Mouse (Mus musculus): ENCODE measurements at regions not wholly inside any gene's neighbourhood (a gene's known extent, or its start where the extent isn't known, plus 50 kb on each side); places are given as distances from the start of the nearest gene placed in this dataset.

GRCm38 (mm10) chr9:87961796-87962195 lies 230.7 kb upstream of the Tbx18 start:
- DNase-seq (ENCODE audit: inconsistent age in 2 of 2, low spot score in 1 of 2) = no peak

- DNase-seq (ENCODE audit: inconsistent age in 2 of 2, low spot score in 1 of 2) = no peak
These were observed 233.4 kb upstream of the Tbx18 start for GRCm38 (mm10) chr9:87964508-87964907.

DNA sequence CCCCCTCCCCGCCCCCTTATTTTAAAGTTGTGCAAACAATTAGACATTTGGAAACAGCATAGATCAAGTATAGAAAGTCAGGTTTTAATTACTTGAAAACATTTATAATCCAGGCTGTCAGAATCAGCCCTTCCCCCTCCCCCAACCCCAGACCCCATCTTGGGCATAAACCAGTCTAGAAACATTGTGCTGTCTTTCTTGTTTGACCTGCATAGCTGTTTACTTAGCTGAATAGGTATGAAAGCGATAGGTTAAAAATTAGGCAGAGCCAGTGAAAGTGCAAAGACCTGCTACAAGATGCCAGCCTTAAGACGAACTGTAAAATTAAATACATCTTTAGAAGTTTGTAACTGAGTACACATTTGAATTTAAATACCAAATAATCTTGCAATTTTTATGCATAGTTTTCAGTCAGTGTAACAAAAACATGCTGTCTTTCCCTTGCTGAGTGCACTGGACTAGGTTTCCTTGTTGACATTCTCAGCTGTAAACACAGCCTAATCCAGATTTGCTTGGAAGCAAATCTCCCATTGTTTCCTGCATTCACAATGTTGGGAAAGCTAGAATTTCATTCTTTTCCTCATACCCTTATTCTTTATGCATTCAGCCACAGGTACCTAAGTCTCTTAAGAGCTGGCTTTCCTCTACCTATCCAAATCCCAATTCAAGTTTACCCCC lies 234.2 kb upstream of the Tbx18 start:
- DNase-seq (ENCODE audit: inconsistent age in 2 of 2, low spot score in 1 of 2) = no peak

DNA sequence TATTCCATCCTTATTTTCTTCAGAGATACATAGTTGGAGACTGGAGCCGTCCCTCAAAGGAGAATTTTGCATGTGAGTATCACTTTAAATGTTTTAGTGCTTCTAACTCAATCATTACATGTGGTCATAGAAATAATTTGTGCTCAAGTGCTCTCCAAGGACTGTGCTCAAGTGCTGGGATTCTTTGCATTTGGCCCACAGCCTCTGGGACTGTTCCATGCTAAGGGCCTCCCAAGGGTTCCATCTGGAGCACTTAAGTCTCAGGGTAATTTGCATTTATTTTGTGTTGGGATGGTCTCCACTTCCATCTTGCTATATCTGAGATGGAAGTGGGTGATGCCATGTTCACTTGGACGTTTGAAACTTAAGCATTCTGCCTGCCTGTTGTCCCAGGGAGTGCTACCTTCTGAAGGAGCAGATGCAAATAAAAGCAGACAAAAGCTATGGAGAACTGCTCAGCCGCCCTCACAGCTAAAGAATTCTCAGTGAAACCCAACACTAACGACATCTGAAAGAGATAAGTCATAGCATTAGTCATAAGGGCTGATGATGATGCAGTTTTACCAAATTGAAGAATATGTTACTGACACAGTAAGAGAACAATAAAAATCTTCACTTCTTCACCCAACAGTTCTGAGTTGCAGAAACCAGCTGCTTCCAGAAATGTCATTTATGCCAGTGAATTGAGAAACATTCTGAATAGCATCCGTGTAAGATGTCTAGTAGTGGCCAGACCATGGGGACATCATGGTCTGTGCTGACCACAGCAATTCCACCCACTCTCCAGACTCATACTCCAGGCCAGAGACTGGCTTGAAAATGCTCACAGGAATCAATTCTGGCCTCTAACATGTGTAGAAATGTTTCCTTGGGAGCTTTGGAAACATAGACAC lies 237.4 kb upstream of the Tbx18 start:
- DNase-seq (ENCODE audit: inconsistent age in 2 of 2, low spot score in 1 of 2) = no peak

- DNase-seq (ENCODE audit: inconsistent age in 2 of 2, low spot score in 1 of 2) = no peak
These were observed 239.5 kb upstream of the Tbx18 start for GRCm38 (mm10) chr9:87970586-87970985.

DNA sequence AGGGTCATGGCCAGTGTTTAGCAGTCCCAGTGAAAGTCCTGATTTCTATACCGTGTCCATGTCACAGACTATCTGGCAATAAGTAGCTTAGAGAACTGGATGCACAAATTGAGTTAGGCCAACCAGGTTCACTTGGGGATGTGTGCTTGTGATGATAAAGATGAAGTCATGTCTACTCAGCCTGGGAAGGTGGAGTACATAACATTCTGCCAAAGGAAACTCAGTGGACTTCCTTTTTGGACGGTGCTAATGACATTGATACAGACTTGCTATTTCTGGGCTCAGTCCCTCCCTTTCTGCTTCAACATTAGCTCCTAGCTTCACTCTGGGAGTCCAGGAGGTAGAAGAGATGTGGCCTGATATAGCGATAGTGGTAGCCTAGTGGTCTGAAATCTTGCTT lies 240.7 kb upstream of the Tbx18 start:
- DNase-seq (ENCODE audit: inconsistent age in 2 of 2, low spot score in 1 of 2) = no peak

DNA sequence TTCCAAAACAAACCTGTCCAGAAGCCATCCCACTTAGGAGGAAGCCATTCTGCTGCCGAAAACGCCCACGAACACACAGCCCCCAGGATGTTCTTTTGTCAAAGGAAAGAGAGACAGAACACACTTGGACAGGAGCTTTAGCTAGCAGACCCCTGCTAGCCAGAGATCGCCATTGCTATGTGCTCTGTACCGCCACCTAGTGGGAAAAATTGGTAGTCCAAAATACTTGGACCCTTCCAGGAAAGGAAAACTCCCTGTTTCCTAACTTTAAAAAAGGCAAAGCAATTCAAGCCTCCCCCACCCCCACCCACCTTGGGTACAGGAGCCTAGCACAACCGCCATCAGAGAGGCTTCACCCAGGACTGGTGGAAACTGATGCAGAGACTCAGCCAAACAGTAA lies 242.5 kb upstream of the Tbx18 start:
- DNase-seq (ENCODE audit: inconsistent age in 2 of 2, low spot score in 1 of 2) = peak in 1 of 2 experiments; percentile 40

DNA sequence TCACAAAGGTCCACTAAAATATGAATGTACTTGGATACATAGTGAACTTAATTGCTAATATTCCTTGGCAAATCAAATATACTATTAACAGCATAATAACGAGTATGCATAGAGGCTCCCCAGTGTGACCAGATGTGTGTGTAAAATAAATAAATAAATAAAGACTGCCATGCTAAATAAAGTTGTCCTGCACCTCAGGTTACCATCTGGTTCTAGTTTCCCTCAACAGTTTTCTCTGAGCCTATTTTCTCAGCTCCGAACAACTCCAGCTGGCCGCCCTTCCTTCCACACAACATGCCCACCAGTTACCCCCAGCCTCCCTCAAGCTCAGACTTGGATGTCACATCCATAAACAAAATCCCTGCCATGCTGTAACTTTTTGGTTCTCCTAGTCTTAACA lies 253.8 kb upstream of the Tbx18 start:
- no peak for DNase-seq (ENCODE audit: inconsistent age in 2 of 2, low spot score in 1 of 2)

GRCm38 (mm10) chr9:87985439-87985838 lies 254.4 kb upstream of the Tbx18 start:
- no peak for DNase-seq (ENCODE audit: inconsistent age in 2 of 2, low spot score in 1 of 2)

GRCm38 (mm10) chr9:88005945-88006700 lies 275.1 kb upstream of the Tbx18 start:
- DNase-seq (ENCODE audit: inconsistent age in 2 of 2, low spot score in 1 of 2) = no peak

- no peak for DNase-seq (ENCODE audit: inconsistent age in 2 of 2, low spot score in 1 of 2)
These were observed 292.7 kb upstream of the Tbx18 start for GRCm38 (mm10) chr9:88023752-88024151.

GRCm38 (mm10) chr9:88025936-88026335 lies 294.9 kb upstream of the Tbx18 start:
- DNase-seq (ENCODE audit: inconsistent age in 2 of 2, low spot score in 1 of 2) = no peak

- no peak for DNase-seq (ENCODE audit: inconsistent age in 2 of 2, low spot score in 1 of 2)
These were observed 296.4 kb upstream of the Nt5e start for GRCm38 (mm10) chr9:88030509-88031148.

GRCm38 (mm10) chr9:88037560-88037959 lies 289.4 kb upstream of the Nt5e start:
- DNase-seq (ENCODE audit: inconsistent age in 2 of 2, low spot score in 1 of 2) = no peak

GRCm38 (mm10) chr9:88049270-88049669 lies 277.7 kb upstream of the Nt5e start:
- no peak for DNase-seq (ENCODE audit: inconsistent age in 2 of 2, low spot score in 1 of 2)

- DNase-seq (ENCODE audit: inconsistent age in 2 of 2, low spot score in 1 of 2) = no peak
These were observed 277.2 kb upstream of the Nt5e start for GRCm38 (mm10) chr9:88049792-88050191.

- no peak for DNase-seq (ENCODE audit: inconsistent age in 2 of 2, low spot score in 1 of 2)
These were observed 268.4 kb upstream of the Nt5e start for GRCm38 (mm10) chr9:88058551-88058950.

GRCm38 (mm10) chr9:88059005-88059404 lies 268.0 kb upstream of the Nt5e start:
- DNase-seq (ENCODE audit: inconsistent age in 2 of 2, low spot score in 1 of 2) = no peak

DNA sequence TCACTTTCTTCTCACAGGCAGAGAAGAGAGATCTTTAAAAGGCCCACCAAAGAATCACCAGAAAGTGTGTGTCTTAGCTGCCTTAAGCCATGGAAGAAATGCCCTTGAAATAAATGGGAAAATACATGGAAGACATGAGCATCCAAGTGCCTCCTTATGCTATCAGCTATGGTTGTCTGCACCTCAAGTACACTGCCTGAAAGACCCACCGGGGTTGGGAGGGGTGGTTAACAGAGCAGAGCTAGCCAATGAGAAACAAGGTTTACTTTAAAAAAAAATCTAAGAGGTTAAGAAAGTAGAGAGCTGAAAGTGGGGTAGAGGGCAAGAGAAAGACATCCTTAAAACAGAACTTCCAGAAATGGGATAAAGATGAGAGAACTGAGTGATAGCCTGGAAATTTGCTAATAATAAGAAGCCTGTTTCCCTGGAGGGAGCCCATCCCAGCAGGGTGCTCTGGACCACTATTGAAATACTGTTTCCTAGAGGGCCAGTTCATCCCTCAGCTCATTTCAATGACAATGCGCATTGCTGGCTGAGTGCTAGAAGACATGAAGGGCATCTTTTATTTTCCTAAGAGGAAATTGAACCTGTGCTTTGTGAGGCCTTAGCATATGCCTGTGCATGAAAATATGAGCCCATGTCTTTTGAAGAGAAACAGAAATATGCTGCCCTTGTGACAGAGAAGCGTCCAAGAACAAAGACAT lies 262.9 kb upstream of the Nt5e start:
- no peak for DNase-seq (ENCODE audit: inconsistent age in 2 of 2, low spot score in 1 of 2)

DNA sequence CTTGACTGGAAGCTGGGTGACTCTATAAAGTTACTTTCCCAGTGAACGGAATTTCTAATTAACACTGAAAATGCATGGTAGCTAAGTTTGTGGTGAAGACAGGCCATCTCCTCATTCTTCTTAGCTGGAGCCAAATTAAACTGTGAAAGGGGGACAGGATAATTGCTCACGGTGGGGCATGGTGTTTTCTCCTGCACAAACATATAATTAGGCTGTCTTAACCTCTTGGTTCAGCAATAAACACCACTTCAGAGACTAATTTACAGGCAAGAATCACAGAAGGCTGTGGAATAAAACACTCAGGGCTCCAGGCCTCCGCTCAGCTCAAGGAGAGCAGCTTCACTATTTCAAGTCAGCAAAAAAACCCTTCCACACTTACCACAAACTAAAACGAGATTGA lies 261.9 kb upstream of the Nt5e start:
- no peak for DNase-seq (ENCODE audit: inconsistent age in 2 of 2, low spot score in 1 of 2)

- DNase-seq (ENCODE audit: inconsistent age in 2 of 2, low spot score in 1 of 2) = no peak
These were observed 261.2 kb upstream of the Nt5e start for GRCm38 (mm10) chr9:88065777-88066176.

Measured in adrenal gland, adult (tissue).